Mouse (Mus musculus) testis, adult 2 months (tissue): Measurements from ENCODE around the gene Stpg4.

Experiments used
- CTCF ChIP-seq: fragments of 200-500 bp; IDR thresholded peaks from 2 replicates; pipeline ENCODE4 v1.5.1; 2012; ENCODE audit warnings: low read depth, mild to moderate bottlenecking, inconsistent platforms, low read length, moderate library complexity; ENCODE audit not compliant: control insufficient read depth, insufficient read depth, insufficient replicate concordance
- POLR2A ChIP-seq: fragments of 200-500 bp; IDR thresholded peaks from 2 replicates; pipeline ENCODE4 v1.6.1; 2012; ENCODE audit warnings: low read depth, mild to moderate bottlenecking, inconsistent platforms, low read length, moderate library complexity; ENCODE audit not compliant: control insufficient read depth

GRCm38 (mm10) chr17:87350471-87351240 is 76.9 kb downstream of the Stpg4 start:
- TF ChIP-seq POLR2A (no peak), CTCF (no peak)
